Mouse (Mus musculus): ENCODE results near the gene Cdhr4. TPM values are rescaled to one million over a fixed set of nuclear protein-coding genes. Genes with fewer than 3 reads are reported as not detected.
A peak's percentile ranks its signal among the peaks of the same experiment; 100 is the strongest.

Cdhr4 gene
- polyA plus RNA-seq, 1 experiment from 2014 or later = 8.4 TPM

- no peak for ATAC-seq (ENCODE audit: insufficient number of reproducible peaks, insufficient read depth, low FRiP score, low read depth)
- H3K9me3 ChIP-seq (ENCODE audit: control insufficient read depth, low read length) = no peaks in the 10 kb centered on the region
- H3K27ac ChIP-seq (replicated peaks in 1 of 2; ENCODE audit: control insufficient read depth in 1 of 2, insufficient read depth in 1 of 2, low read depth in 2 of 2, low read length in 2 of 2) = no peak overlapping the region
- no peaks in the 10 kb centered on the region for H3K27me3 ChIP-seq (ENCODE audit: control insufficient read depth, insufficient read depth, low read length)
- no peak overlapping the region for H3K4me2 ChIP-seq (ENCODE audit: low read length)
- H3K4me1 ChIP-seq (ENCODE audit: control insufficient read depth in 2 of 2, insufficient read depth in 2 of 2, low read length in 2 of 2) = peaks cover 0 to 12% of the 10 kb centered on the region in 2 experiments; a peak in 2 of 4 replicates
- H3K36me3 ChIP-seq (ENCODE audit: control insufficient read depth, insufficient read depth, low read length) = peaks cover 29% of the 10 kb centered on the region
- no peak overlapping the region for H3K9ac ChIP-seq (ENCODE audit: low read length)
- 83% methylated on average over 10 of the region's 10 CpGs for WGBS
- no peak overlapping the region for H3K4me3 ChIP-seq (ENCODE audit: control insufficient read depth in 1 of 2, insufficient read depth in 1 of 2, low read depth in 1 of 2, low read length in 2 of 2)
Measured at GRCm38 (mm10) chr9:107966676-107967075, 25.6 kb upstream of the Cdhr4 start.

- Histone ChIP-seq H3K27me3 (ENCODE audit: control insufficient read depth, insufficient read depth, low read length) (no peaks in the 10 kb centered on the region), H3K27ac (replicated peaks in 1 of 2; ENCODE audit: control insufficient read depth in 1 of 2, insufficient read depth in 1 of 2, low read depth in 2 of 2, low read length in 2 of 2) (no peak overlapping the region), H3K36me3 (ENCODE audit: control insufficient read depth, insufficient read depth, low read length) (peaks cover 22% of the 10 kb centered on the region), H3K4me1 (ENCODE audit: control insufficient read depth in 2 of 2, insufficient read depth in 2 of 2, low read length in 2 of 2) (peaks cover 0 to 18% of the 10 kb centered on the region in 2 experiments; a peak in 2 of 4 replicates), H3K9ac (ENCODE audit: low read length) (no peak overlapping the region), H3K4me3 (ENCODE audit: control insufficient read depth in 1 of 2, insufficient read depth in 1 of 2, low read depth in 1 of 2, low read length in 2 of 2) (no peak overlapping the region), H3K9me3 (ENCODE audit: control insufficient read depth, low read length) (no peaks in the 10 kb centered on the region), H3K4me2 (ENCODE audit: low read length) (no peak overlapping the region)
- no peak for ATAC-seq (ENCODE audit: insufficient number of reproducible peaks, insufficient read depth, low FRiP score, low read depth)
- 80% methylated on average over 6 of the region's 6 CpGs for WGBS
Measured at GRCm38 (mm10) chr9:107967437-107967836, 24.9 kb upstream of the Cdhr4 start.

GRCm38 (mm10) chr9:107968531-107968930 lies 23.8 kb upstream of the Cdhr4 start:
- Histone ChIP-seq H3K9me3 (ENCODE audit: control insufficient read depth, low read length) (no peaks in the 10 kb centered on the region), H3K4me3 (ENCODE audit: control insufficient read depth in 1 of 2, insufficient read depth in 1 of 2, low read depth in 1 of 2, low read length in 2 of 2) (no peak overlapping the region), H3K27ac (replicated peaks in 1 of 2; ENCODE audit: control insufficient read depth in 1 of 2, insufficient read depth in 1 of 2, low read depth in 2 of 2, low read length in 2 of 2) (no peak overlapping the region), H3K9ac (ENCODE audit: low read length) (no peak overlapping the region), H3K27me3 (ENCODE audit: control insufficient read depth, insufficient read depth, low read length) (no peaks in the 10 kb centered on the region), H3K4me1 (ENCODE audit: control insufficient read depth in 2 of 2, insufficient read depth in 2 of 2, low read length in 2 of 2) (peaks cover 0 to 18% of the 10 kb centered on the region in 2 experiments; a peak in 2 of 4 replicates), H3K36me3 (ENCODE audit: control insufficient read depth, insufficient read depth, low read length) (peaks cover 18% of the 10 kb centered on the region), H3K4me2 (ENCODE audit: low read length) (no peak overlapping the region)
- ATAC-seq (ENCODE audit: insufficient number of reproducible peaks, insufficient read depth, low FRiP score, low read depth) = no peak
- 88% methylated on average over 7 of the region's 7 CpGs for WGBS

GRCm38 (mm10) chr9:107970311-107970710 lies 22.0 kb upstream of the Cdhr4 start:
- Histone ChIP-seq H3K9ac (ENCODE audit: low read length) (no peak overlapping the region), H3K27me3 (ENCODE audit: control insufficient read depth, insufficient read depth, low read length) (no peaks in the 10 kb centered on the region), H3K36me3 (ENCODE audit: control insufficient read depth, insufficient read depth, low read length) (peaks cover 14% of the 10 kb centered on the region), H3K4me1 (ENCODE audit: control insufficient read depth in 2 of 2, insufficient read depth in 2 of 2, low read length in 2 of 2) (peaks cover 8 to 22% of the 10 kb centered on the region in 2 experiments), H3K4me2 (ENCODE audit: low read length) (no peak overlapping the region), H3K27ac (replicated peaks in 1 of 2; ENCODE audit: control insufficient read depth in 1 of 2, insufficient read depth in 1 of 2, low read depth in 2 of 2, low read length in 2 of 2) (no peak overlapping the region), H3K4me3 (ENCODE audit: control insufficient read depth in 1 of 2, insufficient read depth in 1 of 2, low read depth in 1 of 2, low read length in 2 of 2) (no peak overlapping the region), H3K9me3 (ENCODE audit: control insufficient read depth, low read length) (no peaks in the 10 kb centered on the region)
- no peak for ATAC-seq (ENCODE audit: insufficient number of reproducible peaks, insufficient read depth, low FRiP score, low read depth)
- WGBS = 72% methylated on average over 5 of the region's 5 CpGs

GRCm38 (mm10) chr9:107971690-107972541 lies 20.4 kb upstream of the Cdhr4 start:
- Histone ChIP-seq H3K4me3 (ENCODE audit: control insufficient read depth in 1 of 2, insufficient read depth in 1 of 2, low read depth in 1 of 2, low read length in 2 of 2) (no peak overlapping the region), H3K4me2 (ENCODE audit: low read length) (no peak overlapping the region), H3K9me3 (ENCODE audit: control insufficient read depth, low read length) (no peaks in the 10 kb centered on the region), H3K9ac (ENCODE audit: low read length) (no peak overlapping the region), H3K27ac (replicated peaks in 1 of 2; ENCODE audit: control insufficient read depth in 1 of 2, insufficient read depth in 1 of 2, low read depth in 2 of 2, low read length in 2 of 2) (peak overlapping the region; percentile 29 to 35; a peak in 1 of 4 replicates), H3K36me3 (ENCODE audit: control insufficient read depth, insufficient read depth, low read length) (peaks cover 11% of the 10 kb centered on the region), H3K27me3 (ENCODE audit: control insufficient read depth, insufficient read depth, low read length) (no peaks in the 10 kb centered on the region), H3K4me1 (ENCODE audit: control insufficient read depth in 2 of 2, insufficient read depth in 2 of 2, low read length in 2 of 2) (peaks cover 18 to 33% of the 10 kb centered on the region in 2 experiments)
- peak; percentile 33; the same call in 1 of the 2 replicates for ATAC-seq (ENCODE audit: insufficient number of reproducible peaks, insufficient read depth, low FRiP score, low read depth)
- 53% methylated on average over 8 of the region's 8 CpGs for WGBS

- Histone ChIP-seq H3K9me3 (ENCODE audit: control insufficient read depth, low read length) (no peaks in the 10 kb centered on the region), H3K9ac (ENCODE audit: low read length) (no peak overlapping the region), H3K4me3 (ENCODE audit: control insufficient read depth in 1 of 2, insufficient read depth in 1 of 2, low read depth in 1 of 2, low read length in 2 of 2) (no peak overlapping the region), H3K4me2 (ENCODE audit: low read length) (peak overlapping the region; percentile 72), H3K27ac (replicated peaks in 1 of 2; ENCODE audit: control insufficient read depth in 1 of 2, insufficient read depth in 1 of 2, low read depth in 2 of 2, low read length in 2 of 2) (peak overlapping the region; percentile 83 to 93), H3K36me3 (ENCODE audit: control insufficient read depth, insufficient read depth, low read length) (peaks cover 25% of the 10 kb centered on the region), H3K4me1 (ENCODE audit: control insufficient read depth in 2 of 2, insufficient read depth in 2 of 2, low read length in 2 of 2) (peaks cover 18 to 42% of the 10 kb centered on the region in 2 experiments), H3K27me3 (ENCODE audit: control insufficient read depth, insufficient read depth, low read length) (no peaks in the 10 kb centered on the region)
- no peak for ATAC-seq (ENCODE audit: insufficient number of reproducible peaks, insufficient read depth, low FRiP score, low read depth)
- 28% methylated on average over 10 of the region's 10 CpGs for WGBS
Measured at GRCm38 (mm10) chr9:107974491-107975171, 17.7 kb upstream of the Cdhr4 start.

- 32% methylated on average over 12 of the region's 12 CpGs for WGBS
- Histone ChIP-seq H3K36me3 (ENCODE audit: control insufficient read depth, insufficient read depth, low read length) (peaks cover 27% of the 10 kb centered on the region), H3K27me3 (ENCODE audit: control insufficient read depth, insufficient read depth, low read length) (no peaks in the 10 kb centered on the region), H3K9me3 (ENCODE audit: control insufficient read depth, low read length) (no peaks in the 10 kb centered on the region), H3K9ac (ENCODE audit: low read length) (peak within 1 kb of the TSS; percentile 70), H3K4me2 (ENCODE audit: low read length) (peak within 1 kb of the TSS; percentile 72), H3K27ac (replicated peaks in 1 of 2; ENCODE audit: control insufficient read depth in 1 of 2, insufficient read depth in 1 of 2, low read depth in 2 of 2, low read length in 2 of 2) (peak within 1 kb of the TSS; percentile 91 to 93), H3K4me1 (ENCODE audit: control insufficient read depth in 2 of 2, insufficient read depth in 2 of 2, low read length in 2 of 2) (peaks cover 20 to 47% of the 10 kb centered on the region in 2 experiments), H3K4me3 (ENCODE audit: control insufficient read depth in 1 of 2, insufficient read depth in 1 of 2, low read depth in 1 of 2, low read length in 2 of 2) (peak within 1 kb of the TSS; percentile 35 to 36)
- ATAC-seq (ENCODE audit: insufficient number of reproducible peaks, insufficient read depth, low FRiP score, low read depth) = peak; percentile 46; the same call in 1 of the 2 replicates
Measured at GRCm38 (mm10) chr9:107975399-107976386, 16.6 kb upstream of the Cdhr4 start, which contains the start of gene Uba7. Uba7 (plus strand) TSS chr9:107975505.
